Mouse (Mus musculus) cerebellum, postnatal 36 days (tissue): ENCODE results near the gene Hoxa7.
A peak's percentile ranks its signal among the peaks of the same experiment; 100 is the strongest.

ENCODE experiments used
- DNase-seq, 2 experiments: peaks; one replicate each; pipeline ENCODE4 v3.0.0; 2021 to 2022; ENCODE audit warnings: mixed read lengths in 2 of 2

Gene Hoxa7

DNA sequence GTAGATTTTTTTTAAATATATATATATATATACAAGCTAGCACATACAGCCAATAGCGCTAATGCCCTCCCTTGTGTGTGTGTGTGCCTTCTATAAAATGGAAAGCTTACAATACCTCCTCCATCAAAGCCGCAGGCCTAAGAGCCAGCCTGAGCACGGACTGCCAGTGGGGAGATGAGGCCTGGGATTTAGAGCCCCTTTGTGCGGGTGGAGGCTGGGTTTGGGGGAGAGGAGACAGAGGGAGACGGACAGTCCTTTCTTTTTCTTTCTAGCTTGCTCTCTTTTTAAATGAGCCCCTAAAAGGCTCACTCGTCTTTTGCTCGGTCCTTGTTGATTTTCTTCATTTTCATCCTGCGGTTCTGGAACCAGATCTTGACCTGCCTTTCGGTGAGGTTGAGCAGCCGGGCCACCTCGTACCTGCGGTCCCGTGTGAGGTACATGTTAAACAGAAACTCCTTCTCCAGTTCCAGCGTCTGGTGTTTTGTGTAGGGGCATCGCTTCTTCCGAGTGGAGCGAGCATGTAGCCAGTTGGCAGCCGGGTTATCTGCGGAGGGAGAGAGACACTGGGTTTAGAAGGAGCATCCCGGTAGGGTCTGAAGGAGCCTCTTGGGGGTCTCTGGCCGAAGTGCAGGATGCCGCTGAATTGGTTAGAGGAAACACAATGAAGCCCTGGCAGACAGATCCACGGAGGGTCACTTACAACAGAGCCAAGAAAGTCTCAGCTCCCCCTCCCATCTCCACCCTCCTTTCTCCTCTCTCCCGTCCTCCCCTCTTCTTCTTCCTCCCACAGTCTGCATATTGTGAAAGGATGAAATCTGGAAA lies 2.5 kb upstream of the Hoxa7 start:
- no peak for DNase-seq

DNA sequence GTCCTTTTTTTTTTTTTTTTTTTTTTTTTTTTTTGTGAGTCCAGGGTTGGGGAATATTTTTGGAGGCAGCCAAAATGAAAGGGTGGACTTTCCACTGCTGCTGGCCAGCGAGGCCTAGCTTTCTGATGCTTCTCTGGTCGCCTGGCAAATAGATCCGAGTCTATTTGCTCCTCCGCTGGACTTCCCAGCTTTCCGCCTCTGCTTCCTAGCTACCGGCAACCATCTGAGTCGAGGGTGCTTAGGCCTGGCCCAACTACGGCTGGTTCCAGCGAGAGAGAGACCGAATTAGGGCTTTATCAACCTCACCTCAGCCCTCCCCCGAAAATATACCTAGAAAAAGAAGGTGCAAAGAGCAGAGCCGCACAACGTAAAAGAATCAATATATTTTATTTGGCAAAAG lies 1.1 kb upstream of the Hoxa7 start:
- DNase-seq: no peak

DNA sequence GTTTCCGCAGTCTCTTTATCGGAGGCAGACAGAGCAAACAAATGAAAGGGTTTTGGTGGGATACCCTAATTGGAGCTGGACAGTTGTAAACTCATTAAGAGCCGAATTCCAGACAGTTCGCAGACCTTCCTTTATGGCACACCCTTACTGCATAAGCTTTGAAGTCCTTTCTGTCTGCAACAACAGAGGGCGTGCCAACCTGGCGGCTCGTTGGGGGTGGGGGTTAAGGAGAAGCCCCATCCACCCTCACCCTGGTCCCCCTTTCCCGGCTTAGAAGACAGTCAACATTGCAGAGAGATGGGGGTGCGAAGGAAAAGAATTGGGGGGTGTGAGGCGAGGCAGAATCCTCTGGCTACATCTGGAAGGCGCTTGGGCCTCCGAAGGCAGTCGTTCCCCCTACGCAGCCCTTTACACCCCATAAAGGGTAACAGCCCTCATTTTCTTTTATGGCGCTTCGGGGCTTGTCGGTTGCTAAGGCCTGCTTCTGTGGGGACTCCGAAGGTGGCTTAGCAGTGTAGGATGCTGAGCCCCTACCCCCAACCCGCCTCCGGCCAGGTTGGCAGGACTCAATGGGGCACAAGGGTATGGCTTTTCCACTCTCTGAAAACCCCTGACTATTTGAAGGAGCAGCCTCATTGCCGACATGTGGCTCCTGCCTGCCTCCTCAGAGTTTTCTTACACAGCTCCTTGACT lies 485 bp upstream of the Hoxa7 start:
- DNase-seq: no peak

DNA sequence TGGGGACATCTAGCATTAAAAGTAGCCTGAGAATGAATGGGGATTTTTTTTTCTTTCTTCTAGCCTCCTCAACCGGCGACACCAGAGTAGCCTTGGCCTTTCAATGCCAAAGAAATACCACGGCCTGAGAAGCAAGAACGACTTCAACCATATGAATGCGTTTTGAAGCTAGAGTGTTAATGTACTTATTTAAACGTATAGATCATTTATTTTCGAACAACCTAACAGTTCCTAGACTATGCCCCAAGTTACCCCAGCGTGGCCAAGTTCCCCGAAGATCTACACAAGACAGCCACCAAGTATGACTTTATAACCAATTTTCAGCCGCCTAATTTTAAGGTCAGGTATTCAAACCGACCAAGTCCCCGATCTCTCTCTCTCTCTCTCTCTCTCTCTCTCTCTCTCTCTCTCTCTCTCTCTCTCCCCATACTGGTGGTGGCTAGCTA lies 766 bp downstream of the Hoxa7 start:
- DNase-seq: no peak

DNA sequence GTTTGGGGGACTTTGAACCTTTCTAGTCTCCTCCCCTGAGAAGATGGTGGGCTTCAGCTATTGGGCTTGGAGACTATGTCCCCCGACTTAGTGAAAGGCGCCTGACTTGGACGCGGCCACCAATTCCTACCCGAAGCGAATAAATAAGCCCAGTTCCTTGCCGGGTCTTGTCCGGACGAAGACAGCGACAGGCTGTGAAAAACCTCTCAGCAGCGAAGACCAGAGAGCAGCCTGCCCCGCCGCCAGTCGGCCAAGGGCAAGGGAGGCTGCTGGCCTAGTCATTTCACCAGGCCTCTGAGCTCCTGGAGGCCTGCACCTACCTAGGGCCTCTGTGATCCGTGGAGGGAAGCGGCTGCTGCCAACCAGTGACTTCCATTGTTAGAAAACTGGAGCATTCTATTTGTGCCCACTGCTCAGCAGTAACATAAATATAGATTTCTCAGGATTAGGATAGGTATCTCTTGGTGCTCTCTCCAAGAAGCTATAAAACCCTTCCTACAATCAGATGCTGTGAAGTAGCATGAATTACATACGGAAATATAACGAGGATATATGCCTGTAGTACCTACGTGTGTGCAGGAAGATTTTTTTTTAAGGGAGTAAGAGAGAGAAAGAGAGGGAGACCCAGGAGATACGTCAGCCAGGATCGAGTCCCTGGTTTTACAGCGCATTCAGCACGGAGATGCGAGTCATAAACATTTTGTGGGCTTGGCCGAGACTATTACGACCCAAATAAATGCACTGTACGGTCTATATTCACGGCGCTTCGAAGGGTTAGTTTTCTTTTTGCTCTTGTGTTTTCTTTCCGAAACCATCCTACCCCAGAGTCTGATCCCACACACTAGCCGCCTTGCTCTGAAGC lies 1.4 kb downstream of the Hoxa7 start:
- no peak for DNase-seq

DNA sequence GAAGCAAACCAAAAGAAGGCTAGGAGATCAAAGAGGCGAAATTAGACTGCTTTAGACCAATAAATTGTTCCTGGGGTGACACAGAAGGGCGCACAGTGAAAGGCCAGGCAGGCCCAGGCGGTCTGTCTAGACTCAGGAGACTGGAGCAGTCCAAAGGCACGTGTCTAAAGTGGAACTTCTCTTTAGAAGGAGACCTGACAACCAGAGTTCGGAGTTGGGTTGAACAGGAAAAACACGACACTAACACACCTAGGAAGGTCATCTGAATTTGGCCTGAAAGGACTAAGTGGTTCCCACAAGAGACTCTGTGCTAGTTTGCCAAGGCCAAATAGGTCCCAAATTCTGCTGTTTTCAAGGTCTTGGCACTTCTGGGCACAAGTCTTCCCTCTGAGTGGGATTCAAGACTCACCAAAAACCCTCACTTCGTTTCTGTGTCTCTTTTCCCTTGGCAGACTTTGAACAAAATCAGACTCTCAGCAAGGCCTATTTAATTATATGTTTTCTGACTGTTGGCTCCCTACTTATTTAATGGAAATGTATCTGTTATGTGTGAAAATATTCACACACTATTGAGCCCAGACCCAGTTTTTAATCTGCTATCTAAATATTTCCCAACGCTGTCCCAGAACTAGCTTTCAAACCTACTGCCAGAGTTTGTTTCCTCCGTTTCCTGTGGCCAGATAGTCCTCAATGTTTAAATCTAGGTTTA lies 2.3 kb downstream of the Hoxa7 start:
- DNase-seq: no peak

DNA sequence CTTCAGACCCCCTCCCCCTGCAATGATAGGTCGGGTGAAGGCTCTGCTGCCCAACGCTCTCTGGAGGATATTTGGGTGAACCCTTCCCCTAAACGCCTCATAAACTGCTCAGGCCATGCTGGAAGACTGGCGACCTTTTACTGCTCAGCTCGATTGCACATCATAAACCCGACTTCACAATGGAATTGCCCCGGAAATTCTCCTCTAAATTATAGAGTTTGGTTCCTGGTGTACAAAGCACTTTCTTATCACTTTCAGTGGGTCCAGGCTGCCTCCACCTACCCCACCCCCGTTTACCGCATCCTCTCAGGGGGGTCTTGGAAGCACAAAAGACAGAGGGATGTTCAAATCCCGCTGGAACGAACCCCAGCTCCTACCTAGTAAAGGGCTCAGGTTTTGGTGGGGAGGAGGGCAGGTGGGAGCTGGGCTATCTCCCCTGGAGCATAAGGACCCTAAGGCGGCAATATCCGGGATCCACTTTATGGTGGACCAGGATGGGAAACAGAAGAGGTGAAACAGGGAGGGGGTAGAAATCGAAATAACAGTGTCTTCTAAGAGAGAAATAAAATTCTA lies 2.9 kb downstream of the Hoxa7 start:
- no peak for DNase-seq

DNA sequence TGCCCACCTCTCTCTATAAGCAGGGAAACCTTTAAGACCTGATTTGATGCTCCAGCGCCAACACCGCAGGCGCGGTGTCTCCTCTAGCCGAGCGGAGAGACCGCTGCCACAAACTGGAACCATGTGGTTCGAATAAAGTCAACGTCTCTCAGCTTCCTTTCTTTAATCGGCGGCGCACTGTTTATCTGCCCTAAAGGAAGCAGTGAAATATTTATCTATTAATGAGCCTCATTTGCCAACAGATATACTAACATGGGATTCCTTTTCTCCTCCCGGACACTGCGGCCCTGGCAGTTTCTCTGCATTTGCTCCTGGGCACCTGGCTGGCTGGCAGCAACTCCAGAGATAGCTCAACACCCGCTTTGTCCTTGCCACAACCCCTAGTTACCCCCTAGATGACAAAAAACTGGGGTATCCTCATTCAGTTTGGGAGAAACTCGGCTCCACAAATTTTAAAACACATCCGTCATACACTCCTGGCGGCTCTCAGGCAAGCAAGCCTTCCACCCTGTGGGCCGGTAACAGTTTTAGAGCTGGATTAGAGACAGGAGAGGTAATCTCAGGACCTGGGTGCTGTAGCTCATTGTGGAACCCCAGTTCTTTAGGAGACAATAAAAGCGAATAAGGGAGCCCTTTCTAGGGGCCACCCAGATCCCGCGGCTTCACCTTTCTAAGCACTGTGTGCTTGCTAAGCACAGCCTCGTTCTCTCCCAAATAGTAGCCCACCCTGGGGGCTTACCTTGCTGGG lies 3.6 kb downstream of the Hoxa7 start:
- DNase-seq: no peak

DNA sequence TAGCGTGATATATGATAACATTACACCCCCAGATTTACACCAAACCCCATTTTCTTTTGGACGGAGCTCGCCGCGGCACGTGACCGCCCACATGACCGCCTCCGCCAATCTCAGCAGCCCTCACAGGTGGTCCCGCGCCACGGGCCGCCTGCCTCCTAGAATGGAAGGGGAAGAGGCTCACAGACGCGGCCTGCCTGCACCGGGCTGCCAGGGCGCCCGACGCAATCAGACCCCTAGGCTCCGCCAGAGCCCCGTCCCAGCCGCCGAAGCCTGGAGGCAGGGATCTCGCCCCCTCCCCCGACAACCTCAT lies 4.2 kb downstream of the Hoxa7 start:
- DNase-seq: no peak

DNA sequence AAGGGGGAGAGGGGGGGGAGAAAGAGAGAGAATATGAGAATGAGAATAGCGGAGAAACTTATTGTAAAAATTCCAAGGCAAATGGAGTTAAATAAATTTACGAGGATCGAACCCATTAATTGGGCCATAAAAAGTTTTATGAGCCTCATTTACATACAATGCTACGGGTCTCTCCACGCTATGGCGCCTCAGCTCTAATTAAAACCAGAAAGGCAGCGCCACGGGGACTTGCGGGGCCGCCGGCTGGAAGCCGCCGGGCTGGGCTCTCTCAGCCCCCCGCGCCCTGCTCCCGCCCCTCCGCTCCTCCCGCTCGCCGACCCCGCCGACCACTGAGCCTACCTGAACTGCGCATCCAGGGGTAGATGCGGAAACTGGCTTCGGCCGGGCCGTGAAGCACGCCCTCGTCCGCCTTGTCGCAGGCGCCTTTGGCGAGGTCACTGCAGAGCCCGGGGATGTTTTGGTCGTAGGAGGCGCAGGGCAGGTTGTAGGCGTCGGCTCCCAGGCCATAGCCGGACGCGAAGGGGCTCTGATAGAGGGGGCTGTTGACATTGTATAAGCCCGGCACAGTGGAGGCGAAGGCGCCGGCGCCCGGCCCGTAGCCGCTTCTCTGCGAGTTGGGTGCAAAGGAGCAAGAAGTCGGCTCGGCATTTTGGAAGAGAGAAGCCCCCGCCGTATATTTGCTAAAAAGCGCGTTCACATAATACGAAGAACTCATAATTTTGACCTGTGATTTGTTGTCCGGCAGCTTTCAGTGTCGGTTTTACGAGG lies 4.8 kb downstream of the Hoxa7 start:
- no peak for DNase-seq

DNA sequence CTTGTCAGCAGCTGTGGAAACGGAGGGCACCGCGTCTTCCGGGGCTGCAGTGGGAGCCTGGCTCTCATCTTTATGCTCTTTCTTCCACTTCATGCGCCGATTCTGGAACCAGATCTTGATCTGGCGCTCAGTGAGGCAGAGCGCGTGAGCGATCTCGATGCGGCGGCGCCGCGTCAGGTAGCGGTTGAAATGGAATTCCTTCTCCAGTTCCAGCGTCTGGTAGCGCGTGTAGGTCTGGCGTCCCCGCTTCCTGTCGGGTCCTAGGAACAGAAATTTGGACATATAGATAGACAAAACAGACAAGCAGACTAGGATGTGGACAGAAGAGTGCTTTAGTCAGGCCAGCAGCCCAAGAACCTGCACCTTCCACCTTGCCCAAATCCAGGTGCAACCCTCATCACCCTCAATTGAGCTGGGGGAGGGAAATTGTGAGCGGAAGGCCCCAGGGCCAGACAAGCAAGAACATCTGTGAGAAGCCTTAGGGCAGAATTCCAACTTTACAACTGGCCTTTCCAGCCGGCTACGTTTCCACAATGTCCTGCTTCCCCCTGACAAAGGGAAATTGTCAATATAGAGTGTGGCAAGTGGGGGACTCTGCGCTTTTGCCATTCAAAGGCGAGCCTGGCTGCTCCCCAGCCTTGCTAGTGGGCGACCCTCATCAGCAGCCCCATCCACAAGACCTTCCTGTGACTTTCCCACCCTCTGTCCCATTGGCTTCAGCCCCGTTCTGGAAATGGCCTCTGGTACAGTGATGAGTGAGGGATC lies 5.7 kb downstream of the Hoxa7 start:
- DNase-seq: no peak

DNA sequence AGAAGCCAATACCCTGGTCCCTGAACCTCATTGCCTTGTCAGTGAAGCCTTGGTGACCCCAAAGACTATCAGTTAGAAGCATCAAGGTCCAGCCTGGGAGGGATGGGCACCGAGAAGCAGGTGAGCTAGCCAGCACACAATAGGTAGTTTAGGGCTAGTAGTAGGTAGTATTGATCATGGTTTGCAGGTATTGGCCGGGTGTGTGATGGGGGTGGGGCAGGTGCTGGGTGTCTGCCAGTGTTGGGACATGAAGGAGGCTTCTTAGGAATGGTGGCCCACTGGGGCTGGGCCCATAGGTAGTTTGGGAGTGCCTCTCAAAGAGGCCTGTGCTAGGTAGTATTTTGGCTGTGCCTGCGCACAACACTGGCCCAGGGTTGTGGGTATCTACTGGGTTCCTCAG lies 6.6 kb downstream of the Hoxa7 start:
- DNase-seq: no peak

DNA sequence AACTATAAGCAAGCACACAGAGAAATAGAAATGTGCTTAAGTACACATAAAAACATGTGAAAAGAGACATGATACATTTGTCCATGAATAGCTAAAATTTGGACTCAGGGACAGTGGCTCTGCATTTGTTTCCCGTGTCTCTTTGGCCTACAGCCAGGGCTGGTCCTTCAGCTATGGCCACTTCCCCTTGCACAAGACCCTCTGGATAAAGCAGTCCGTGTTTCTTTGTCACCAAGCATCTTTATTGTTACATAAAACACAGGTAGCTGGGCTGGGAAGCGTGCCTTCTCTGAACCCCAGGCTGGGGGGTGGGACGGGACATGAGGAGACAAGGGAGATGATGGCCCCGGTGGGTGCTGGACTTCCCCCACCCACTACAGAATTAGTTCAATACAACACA lies 7.4 kb downstream of the Hoxa7 start:
- DNase-seq: no peak

DNA sequence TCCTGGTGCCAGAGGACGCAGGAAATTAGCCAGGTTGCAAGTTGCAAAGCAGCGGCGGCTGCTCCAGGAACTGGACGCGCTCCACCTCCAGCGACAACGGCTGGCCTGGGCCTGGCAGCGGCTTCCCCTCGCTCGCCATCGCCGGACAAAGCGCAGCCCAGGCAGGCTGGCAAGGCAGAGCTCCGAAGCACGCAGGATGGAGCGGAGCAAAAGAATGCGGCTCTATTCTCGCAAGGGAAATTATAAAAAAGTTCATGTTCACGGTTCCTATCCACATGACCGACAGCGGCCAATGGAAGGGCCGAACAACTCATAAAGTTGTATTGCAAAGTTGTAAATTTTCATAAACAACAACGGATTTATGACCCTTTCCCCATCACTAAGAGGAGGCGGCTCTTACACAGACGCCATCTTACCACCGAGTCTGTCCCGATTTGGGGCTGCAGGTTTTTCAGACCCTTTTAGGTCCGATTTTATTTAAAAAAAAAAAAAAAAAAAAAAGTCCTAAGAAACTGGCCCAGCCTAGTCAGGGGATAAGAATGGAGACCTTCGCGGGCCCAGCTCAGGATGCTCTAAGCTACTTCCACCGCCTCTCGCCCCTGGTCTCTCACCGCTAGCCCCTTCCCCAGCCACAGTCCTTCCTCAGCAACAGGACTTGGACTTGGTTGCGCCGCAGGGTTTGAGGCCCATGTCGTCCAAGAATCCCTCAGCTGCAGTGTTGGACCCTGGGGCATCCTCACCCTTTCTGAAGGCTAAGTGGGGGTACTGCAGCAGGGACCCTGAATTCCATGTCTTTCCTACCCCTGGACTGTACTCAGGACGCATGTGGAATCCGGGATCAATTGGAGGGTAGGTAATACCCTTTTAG lies 8.3 kb downstream of the Hoxa7 start, which contains the start of the genes Hoxa3 and Gm28308:
Gene Hoxa3, minus strand, starts transcription at position 218 of the 868 bp plus-strand sequence.
Gene Gm28308, minus strand, starts transcription at position 221 of the 868 bp plus-strand sequence.
- no peak for DNase-seq

DNA sequence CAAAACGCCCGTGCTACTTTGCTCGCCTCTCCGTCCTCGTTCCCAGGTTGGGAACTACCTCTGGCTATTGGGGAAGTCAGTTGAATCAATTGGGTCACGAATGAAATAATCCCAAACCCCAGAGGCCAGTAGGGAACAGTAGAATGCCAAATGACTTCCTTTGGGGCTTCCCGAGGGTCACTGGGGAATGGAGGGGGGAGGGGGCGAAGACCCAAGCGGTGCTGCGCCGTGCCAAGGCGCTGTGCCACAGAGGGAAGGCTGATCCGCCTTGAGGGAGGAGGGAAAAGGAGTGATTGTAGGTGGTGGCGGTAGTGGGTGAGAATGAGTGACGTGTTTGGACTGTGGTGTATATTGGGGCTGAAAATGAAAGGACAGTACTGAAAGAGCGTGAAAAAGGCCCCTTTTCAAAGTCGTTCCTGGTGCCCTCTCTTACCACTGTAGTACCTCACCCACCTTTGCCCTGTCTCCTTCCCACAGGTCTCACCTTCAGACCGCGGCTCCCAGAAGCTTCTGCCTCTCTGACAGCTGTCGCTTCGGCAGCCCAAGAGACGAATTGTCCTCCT lies 9.0 kb downstream of the Hoxa7 start:
- no peak for DNase-seq

DNA sequence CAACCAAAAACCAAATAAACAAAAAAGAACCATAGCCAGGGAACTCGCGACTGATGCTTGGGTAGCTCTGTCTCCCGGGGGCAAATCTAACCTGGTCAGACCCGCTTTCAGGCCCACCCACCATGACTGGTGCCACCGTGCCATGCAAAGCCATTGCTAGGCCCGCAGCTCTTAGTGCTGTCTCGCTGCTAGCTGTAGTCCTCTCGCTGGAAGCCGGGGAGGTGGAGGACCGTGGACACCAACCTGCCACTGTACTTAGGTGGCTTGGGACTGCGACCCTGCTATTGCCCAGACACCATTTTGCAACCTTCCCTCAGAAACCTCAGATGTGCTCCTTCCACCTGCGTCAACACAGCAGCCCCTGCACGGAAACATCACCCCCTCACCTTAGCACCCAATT lies 9.7 kb downstream of the Hoxa7 start:
- no peak for DNase-seq

DNA sequence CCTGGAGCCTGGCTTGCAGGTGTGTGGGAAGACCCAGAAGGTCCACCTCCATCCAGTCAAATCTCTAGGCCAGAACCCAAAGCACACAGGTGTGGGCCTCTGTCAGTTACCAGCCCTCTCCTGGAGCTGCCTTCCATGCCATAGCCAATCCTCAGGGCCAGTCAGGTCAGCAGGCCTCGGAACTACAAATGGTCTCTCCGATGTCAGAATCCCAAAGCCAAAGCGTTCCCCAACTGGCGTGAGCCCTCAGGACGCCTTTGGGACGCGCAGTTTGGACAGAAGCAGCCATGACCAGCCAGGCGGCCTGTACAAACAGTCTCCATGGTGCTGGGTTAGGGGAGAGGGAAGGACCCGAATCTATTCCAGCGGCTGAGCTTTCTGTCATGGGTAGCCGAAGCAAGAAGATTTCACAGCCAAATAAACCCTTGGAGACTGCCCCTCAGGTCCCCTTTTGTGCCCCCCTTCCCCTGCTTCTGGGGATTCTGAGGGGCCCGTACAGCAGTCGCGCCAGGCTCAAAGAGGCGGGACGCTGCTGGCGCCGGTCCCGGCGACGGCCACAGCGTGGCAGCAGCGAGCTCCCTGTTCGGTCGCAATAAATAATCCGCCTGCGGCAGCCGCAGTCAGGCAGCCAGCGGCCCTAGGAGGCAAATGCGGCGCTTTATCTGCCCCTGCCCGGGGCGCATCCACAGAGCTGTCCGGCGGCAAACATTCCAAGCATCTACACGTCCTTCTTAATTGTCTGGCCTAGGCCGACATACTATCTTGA lies 10.3 kb downstream of the Hoxa7 start:
- peak; percentile 49 to 62 for DNase-seq

DNA sequence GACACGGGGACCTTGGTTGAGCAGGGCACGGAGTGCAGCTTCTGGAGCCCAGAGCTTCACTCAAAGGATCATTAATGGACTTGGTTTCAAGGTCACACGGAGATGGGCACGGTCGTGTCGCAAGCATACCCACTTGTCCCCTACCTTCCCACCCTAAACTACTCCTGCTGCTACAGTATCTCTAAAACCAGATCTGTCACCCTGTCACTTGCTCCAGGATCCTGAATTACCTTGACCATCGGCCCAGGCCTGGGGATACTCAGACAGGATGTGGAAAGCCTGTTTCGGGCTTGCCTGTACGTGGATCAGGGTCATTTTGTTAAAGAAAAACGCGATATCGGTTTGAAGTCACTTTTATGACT lies 12.0 kb downstream of the Hoxa7 start:
- DNase-seq: no peak
